Mouse (Mus musculus) right cerebral cortex, adult 2 months (tissue): ENCODE data around the gene Gng3.

Experiments
- DNase-seq, 2 experiments: peaks; one replicate each; pipeline ENCODE4 v3.0.0; 2021 to 2022; ENCODE audit warnings: low spot score in 2 of 2

Gng3 gene

DNA sequence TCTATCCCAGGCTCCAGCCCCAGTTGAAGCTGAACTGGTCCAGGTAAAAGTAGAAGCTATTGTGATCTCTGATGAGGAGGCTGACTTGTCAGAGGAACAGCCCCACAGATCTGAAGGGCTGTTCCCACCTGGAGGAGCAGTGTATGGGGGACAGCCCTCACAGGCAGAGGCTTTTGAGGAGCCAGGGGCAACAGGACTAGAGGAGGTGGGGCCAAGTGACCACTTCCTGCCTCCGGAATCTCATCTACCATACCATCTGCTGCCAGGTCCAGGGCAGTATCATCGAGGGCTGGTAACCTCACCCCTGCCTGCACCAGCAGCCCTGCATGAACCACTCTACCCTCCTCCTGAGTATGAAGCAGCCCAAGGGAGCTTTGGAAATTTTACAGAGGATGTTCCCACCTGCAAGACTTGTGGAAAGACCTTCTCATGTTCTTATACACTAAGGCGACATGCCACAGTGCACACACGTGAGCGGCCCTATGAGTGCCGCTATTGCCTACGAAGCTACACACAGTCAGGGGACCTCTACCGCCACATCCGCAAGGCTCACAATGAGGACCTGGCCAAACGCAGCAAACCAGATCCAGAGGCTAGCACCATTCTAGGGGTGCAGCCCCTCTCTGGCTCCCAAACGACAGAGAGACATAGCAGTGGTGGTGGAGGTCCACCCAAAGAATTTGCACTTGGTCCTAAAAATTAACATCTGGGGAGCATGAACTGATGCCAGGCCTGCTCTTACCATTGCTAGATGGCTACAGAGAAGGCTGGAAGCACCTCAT lies 34.9 kb downstream of the Gng3 start:
- DNase-seq: no peak

DNA sequence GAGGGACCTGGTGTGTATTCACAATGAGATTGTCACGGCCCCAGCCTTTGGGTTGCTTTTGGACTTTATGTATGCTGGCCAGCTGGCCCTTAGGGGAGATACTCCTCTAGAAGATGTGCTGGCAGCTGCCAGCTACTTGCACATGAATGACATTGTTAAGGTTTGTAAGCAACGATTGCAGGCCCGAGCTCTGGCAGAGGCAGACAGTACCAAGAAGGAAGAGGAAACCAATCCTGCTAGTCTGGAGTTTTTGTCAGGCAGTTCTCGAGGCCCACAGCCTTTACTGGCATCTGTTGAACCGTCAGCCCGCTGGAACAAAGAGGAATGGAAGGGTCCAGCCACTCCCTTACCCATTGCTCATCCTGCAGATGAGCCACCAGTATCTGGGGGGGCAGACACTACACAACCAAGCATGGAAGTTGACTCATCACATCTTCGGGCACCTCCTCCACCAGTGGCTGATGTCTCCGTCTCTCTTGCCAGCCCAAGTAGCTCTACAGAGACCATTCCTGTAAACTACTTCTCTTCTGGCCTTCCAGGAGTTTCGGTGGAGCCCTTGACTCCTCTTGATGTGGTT lies 35.7 kb downstream of the Gng3 start:
- DNase-seq: no peak

DNA sequence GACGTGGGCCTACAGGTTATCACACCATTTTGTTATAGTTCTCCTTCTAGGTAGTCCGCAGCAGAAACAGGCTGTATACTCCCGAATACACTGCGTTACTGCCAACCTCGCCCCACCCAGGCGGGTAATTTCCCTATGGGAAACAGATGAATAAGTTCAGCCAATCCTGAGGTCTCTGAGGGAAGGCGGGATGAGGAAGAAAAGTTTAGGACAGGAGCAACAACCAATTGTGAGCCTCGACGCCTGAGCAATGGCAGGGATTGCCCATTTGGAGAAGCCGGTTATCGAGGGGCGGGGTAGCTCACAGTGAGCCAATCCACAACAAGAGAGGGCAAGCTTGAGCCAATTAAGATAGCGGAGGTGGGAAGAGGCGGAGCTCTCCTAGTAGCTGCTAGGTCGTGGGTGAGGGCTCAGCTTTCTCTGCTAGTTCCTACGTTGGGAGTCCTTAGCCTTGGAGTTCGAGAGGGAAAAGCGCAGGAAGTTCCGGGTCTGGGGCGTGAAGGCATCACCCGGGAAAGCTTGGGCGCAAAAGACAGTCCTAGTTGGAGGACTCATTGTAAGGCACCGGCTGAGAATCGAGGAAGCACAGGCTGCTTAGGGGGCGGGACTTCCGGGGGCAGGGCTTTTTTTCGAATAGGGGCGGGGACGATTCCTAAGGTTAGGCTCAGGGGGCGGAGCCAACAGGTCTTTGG lies 36.7 kb downstream of the Gng3 start, which contains the start of gene Zbtb3:
TSS of gene Zbtb3 (plus strand) at position 426 of the 692 bp plus-strand sequence.
- peak; percentile 96 to 97 for DNase-seq

DNA sequence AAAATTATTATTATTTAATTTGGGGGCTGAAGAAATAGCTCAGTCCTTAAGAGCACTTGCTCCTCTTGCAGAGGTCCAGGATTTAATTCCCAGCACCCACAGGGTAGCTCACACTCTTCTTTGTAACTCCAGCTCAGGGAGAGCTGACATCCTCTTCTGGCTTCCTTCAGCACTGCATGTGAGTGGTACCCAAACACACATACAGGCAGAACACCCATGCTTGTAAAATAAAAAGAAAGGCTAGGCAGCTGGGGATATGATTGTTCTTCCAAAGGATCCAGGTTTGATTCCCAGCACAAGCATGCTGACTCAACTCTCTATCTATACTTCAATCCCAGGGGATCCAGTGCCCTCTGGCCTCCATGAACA lies 40.1 kb downstream of the Gng3 start:
- DNase-seq: no peak

DNA sequence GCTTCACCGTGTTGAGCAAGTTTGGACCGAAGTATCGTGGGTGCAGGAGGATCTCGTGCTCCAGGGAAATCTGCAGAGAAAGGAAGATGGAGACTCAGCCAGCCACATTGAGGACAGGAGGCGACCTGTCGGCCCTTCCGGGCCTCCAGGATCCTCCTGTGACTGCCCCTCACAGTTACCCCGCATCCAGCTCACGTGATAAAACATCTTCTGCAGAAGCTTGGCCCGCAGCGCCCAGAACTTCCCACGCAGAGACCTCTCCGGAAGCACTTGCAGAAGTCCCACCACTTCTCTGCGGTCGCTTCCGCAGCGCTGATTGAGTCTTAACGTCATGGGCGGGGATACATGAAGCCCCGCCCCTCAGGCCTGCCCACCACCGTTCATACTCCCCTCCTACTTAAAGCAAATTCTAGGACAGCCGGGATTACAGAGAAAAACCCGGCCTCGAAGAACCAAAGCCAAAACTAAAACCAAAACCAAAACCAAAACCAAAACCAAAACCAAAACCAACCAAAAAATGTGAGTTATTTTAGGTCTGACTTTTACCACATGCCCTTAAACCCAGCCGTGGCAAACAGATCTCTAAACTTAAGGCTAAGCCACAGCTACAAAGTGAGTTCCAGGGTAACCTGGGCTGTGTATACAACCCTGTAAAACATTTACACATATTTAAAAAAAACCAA lies 40.6 kb downstream of the Gng3 start, which contains the start of gene Polr2g:
TSS of gene Polr2g (minus strand) at position 314 of the 683 bp plus-strand sequence.
- peak; percentile 87 to 90 for DNase-seq

DNA sequence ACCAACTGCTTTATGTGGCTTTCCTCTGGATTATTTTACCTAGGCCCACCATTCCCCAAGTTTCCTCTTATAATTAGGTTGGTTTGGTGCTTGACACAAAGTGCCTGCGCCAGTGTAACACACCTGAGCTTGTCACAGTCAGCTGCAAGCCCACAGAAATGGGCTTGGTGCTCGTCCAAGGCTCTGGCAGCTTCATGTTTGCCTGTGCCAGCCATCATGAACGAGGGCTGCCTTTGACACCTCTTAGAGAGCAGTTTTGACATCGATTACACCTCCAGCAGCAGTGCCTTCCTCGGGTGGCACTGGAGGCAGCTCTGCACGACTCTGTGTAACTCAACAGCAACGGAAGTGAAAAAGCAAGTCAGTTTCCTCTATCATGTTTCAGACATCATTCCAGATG lies 48.8 kb downstream of the Gng3 start:
- no peak for DNase-seq

DNA sequence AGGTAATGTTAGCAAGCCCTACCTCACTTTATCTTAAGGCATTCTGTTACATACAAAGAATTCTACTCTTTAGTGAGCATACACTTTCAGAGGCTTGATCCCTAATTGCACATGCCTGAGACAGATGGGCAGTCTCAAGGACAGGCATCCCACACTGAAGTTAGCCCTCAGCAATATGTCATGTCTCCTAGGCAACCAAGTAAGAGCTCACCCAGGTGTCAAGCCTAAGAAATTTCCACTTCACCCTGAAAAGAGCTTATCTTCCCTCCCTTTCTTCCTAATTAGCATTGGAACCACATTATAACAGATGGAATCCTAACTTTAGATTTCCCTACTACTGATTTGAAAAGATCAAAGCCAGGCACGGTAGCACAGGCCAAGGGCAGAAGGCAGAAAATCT lies 49.8 kb downstream of the Gng3 start:
- no peak for DNase-seq

DNA sequence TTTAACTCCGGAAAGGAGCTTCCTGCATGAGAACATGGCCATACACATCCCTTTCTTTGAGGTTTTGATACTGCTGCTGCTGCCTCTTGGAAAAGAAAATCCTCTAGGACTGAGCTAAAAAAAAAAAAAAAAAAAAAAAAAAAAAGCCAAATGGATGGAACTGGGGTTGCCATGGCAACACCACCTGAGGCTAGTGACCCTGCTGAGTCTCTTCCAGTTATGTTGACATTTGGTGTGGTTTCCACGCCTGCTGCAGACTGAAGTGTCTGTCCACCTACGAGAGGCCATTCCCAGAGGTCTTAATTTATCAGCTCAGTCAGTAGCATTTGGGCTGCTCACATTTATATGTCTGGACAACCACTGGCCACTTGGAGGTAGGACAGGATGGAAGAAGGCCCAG lies 50.5 kb downstream of the Gng3 start:
- no peak for DNase-seq
